Mouse (Mus musculus) CH12.LX (cell line): Measurements from ENCODE around the gene Tmem215.

Experiments
- EP300 ChIP-seq: IDR thresholded peaks from 2 replicates; pipeline ENCODE4 v1.6.1; 2011; ENCODE audit warnings: low read length, improper control_type of control experiment
- POLR2A ChIP-seq: IDR thresholded peaks from 2 replicates; pipeline ENCODE4 v1.6.1; 2011; ENCODE audit warnings: low read depth, mild to moderate bottlenecking, improper control_type of control experiment, low read length

DNA sequence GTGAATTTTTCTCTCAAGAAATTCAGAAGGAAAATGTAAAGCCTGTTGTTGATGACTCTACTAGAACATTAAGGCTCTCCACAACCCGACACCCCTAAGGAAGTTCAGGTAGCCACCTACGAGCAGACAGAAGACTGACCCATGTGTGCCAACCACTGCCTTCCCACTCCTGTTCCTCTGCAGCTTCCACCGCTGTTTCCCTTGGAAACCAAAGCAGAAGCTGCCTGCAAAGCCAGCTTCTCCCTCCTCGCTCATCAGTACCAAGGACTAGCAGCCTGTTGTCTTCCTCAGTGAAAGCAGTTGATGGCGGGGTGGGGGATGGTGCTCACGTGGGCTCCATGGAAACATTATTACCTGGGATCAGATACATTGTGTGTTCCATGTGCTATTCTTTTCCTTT, 14.6 kb downstream of the Tmem215 start:
- no peak for TF ChIP-seq EP300
- no peak for TF ChIP-seq POLR2A
